Mouse (Mus musculus): ENCODE measurements around the gene Alox8.

DNA sequence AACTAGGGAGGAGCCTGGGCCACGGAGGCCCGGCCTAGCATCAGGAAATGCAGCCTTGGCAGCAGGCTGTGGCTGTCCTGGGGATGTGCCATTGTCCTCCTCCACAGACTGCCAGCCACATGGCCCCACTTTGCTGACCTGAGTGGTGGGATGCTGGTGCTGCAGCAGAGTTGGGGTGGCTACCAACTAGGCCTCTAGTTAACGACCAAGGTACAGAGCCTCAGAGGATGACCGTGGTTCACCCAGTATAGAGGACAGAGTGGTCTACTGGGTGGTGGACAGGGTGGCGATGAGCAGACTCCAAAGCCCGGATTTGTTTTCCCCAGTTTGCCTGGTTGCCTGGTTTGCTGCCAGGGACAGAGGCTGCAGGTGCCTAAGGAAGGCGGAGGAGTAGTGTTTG is 22.9 kb downstream of the Alox8 start:
- TF ChIP-seq POLR2A (IDR thresholded peaks at IDR 0.05; ENCODE audit: insufficient read length, low read depth) (no peak), TCF12 (IDR thresholded peaks at IDR 0.05; ENCODE audit: insufficient read depth, poor library complexity, severe bottlenecking) (no peak)

Data from myocyte (in vitro differentiated cells).